Mouse (Mus musculus) lung, embryonic 14.5 days (tissue): Measurements from ENCODE around the gene Fbxo39. TPM values are rescaled to one million over a fixed set of nuclear protein-coding genes. Genes with fewer than 3 reads are reported as not detected.
"Not testable (repeated sequence)": the region's sequence is repeated elsewhere in the genome, so short reads cannot be mapped to it uniquely, and the experiment has no call there.

Experiments used
- ATAC-seq: fragments of 200-750 bp; cut with Nextera tagmentation; 2 replicates; pipeline ENCODE4 v1.8.0; 2017; ENCODE audit warnings: mild to moderate bottlenecking, moderate TSS enrichment, moderate library complexity; ENCODE audit not compliant: insufficient read depth
- DNase-seq: peaks from one replicate; pipeline ENCODE4 v3.0.0-alpha.2; 2015
- H3K27ac ChIP-seq: fragments of 300-500 bp; sonication (generic); 2 replicates; pipeline ENCODE4 v1.5.1; 2014; ENCODE audit warnings: low read depth, mild to moderate bottlenecking, moderate library complexity
- H3K27me3 ChIP-seq: fragments of 300-500 bp; sonication (generic); 2 replicates; pipeline ENCODE4 v1.6.1; 2014; ENCODE audit warnings: low read length, control low read depth; ENCODE audit not compliant: insufficient read depth
- H3K36me3 ChIP-seq: fragments of 300-500 bp; sonication (generic); 2 replicates; pipeline ENCODE4 v1.6.1; 2014; ENCODE audit warnings: control low read depth; ENCODE audit not compliant: insufficient read depth
- H3K4me1 ChIP-seq: fragments of 300-500 bp; sonication (generic); 2 replicates; pipeline ENCODE4 v1.6.1; 2014; ENCODE audit warnings: antibody characterized with exemption, control low read depth; ENCODE audit not compliant: insufficient read depth
- H3K4me2 ChIP-seq: fragments of 300-500 bp; sonication (generic); 2 replicates; pipeline ENCODE4 v1.6.1; 2014; ENCODE audit warnings: mild to moderate bottlenecking
- H3K4me3 ChIP-seq: fragments of 300-500 bp; sonication (generic); 2 replicates; pipeline ENCODE4 v1.5.1; 2014; ENCODE audit warnings: low read depth, low read length
- H3K9ac ChIP-seq: fragments of 300-500 bp; sonication (generic); 2 replicates; pipeline ENCODE4 v1.6.1; 2014
- H3K9me3 ChIP-seq: fragments of 300-500 bp; sonication (generic); 2 replicates; pipeline ENCODE4 v1.6.1; 2016; ENCODE audit warnings: low read depth, low read length, control low read depth
- CTCF ChIP-seq: IDR thresholded peaks from 2 replicates; pipeline ENCODE4 v1.5.1; 2016; ENCODE audit warnings: antibody characterized with exemption, low read depth
- WGBS: fragments of 180-500 bp; shearing (Covaris S2); extraction: QIAGEN DNeasy Blood & Tissue Kit; methylation state at CpG from one replicate; pipeline ENCODE4 v1.1.7; 2014; 5-methylcytosine and 5-hydroxymethylcytosine counted together
- polyA plus RNA-seq: library from polyadenylated mRNA; unstranded; fragments of >200 nt; fragmentation: Nextera tagmentation; extraction: Ambion mirVana; gene quantifications from 2 replicates; pipeline ENCODE4 v1.2.1, GENCODE M21; 2014

Fbxo39 gene
- polyA plus RNA-seq, 1 experiment from 2014 or later: not detected

GRCm38 (mm10) chr11:72338437-72338871 lies 24.2 kb downstream of the Fbxo39 start:
- Histone ChIP-seq H3K36me3 (no peaks in the 10 kb centered on the region), H3K4me2 (no peak overlapping the region), H3K9me3 (no peaks in the 10 kb centered on the region), H3K9ac (no peak overlapping the region), H3K27me3 (no peaks in the 10 kb centered on the region), H3K4me1 (no peaks in the 10 kb centered on the region), H3K27ac (0 out of 2 replicates have a peak overlapping the region, but pooled peaks have one; percentile 19), H3K4me3 (no peak overlapping the region)
- no peak for TF ChIP-seq CTCF
- WGBS: 39% methylated on average over 5 of the region's 5 CpGs
- peak; percentile 67 for DNase-seq
- peak; percentile 39 for ATAC-seq

GRCm38 (mm10) chr11:72339716-72340115 lies 25.5 kb downstream of the Fbxo39 start:
- no peak overlapping the region for H3K9ac ChIP-seq
- H3K27me3 ChIP-seq: no peaks in the 10 kb centered on the region
- no peaks in the 10 kb centered on the region for H3K36me3 ChIP-seq
- 80% methylated on average over 4 of the region's 4 CpGs for WGBS
- H3K4me1 ChIP-seq: no peaks in the 10 kb centered on the region
- no peak for ATAC-seq
- H3K4me2 ChIP-seq: no peak overlapping the region
- H3K9me3 ChIP-seq: no peaks in the 10 kb centered on the region
- no peak for TF ChIP-seq CTCF
- H3K4me3 ChIP-seq: no peak overlapping the region
- no peak overlapping the region for H3K27ac ChIP-seq
- no peak for DNase-seq

GRCm38 (mm10) chr11:72342549-72343237 lies 28.4 kb downstream of the Fbxo39 start:
- Histone ChIP-seq H3K27me3 (no peaks in the 10 kb centered on the region), H3K27ac (no peak overlapping the region), H3K36me3 (no peaks in the 10 kb centered on the region), H3K9me3 (no peaks in the 10 kb centered on the region), H3K4me2 (peak overlapping the region; percentile 25; the same call in 1 of the 2 replicates), H3K4me1 (no peaks in the 10 kb centered on the region), H3K9ac (no peak overlapping the region), H3K4me3 (no peak overlapping the region)
- ATAC-seq (peak; percentile 83), DNase-seq (peak; percentile 92)
- peak; percentile 85 for TF ChIP-seq CTCF
- 6% methylated on average over 7 of the region's 7 CpGs for WGBS

GRCm38 (mm10) chr11:72343238-72343625 lies 29.0 kb downstream of the Fbxo39 start:
- not testable (repeated sequence) for H3K27ac ChIP-seq, H3K27me3 ChIP-seq, H3K4me3 ChIP-seq, H3K9me3 ChIP-seq, H3K36me3 ChIP-seq, ATAC-seq, H3K9ac ChIP-seq, DNase-seq, H3K4me2 ChIP-seq, H3K4me1 ChIP-seq
- 68% methylated on average over 5 of the region's 5 CpGs for WGBS

- no peak overlapping the region for H3K4me2 ChIP-seq
- H3K4me3 ChIP-seq: no peak overlapping the region
- ATAC-seq: no peak
- WGBS: 19% methylated on average over 8 of the region's 8 CpGs
- H3K27me3 ChIP-seq: no peaks in the 10 kb centered on the region
- H3K9ac ChIP-seq: no peak overlapping the region
- no peaks in the 10 kb centered on the region for H3K36me3 ChIP-seq
- no peaks in the 10 kb centered on the region for H3K9me3 ChIP-seq
- peaks cover 5% of the 10 kb centered on the region; the same call in 1 of the 2 replicates for H3K4me1 ChIP-seq
- no peak overlapping the region for H3K27ac ChIP-seq
- peak; percentile 79 for TF ChIP-seq CTCF
- DNase-seq: peak; percentile 88
Observed at GRCm38 (mm10) chr11:72343904-72344303, 29.7 kb downstream of the Fbxo39 start.

- no peak for TF ChIP-seq CTCF
- H3K27ac ChIP-seq: no peak overlapping the region
- no peak for ATAC-seq
- H3K4me1 ChIP-seq: peaks cover 6% of the 10 kb centered on the region; the same call in 1 of the 2 replicates
- no peaks in the 10 kb centered on the region for H3K36me3 ChIP-seq
- no peak overlapping the region for H3K9ac ChIP-seq
- H3K27me3 ChIP-seq: no peaks in the 10 kb centered on the region
- H3K4me2 ChIP-seq: no peak overlapping the region
- no peaks in the 10 kb centered on the region for H3K9me3 ChIP-seq
- 86% methylated on average over 11 of the region's 11 CpGs for WGBS
- no peak for DNase-seq
- no peak overlapping the region for H3K4me3 ChIP-seq
Observed at GRCm38 (mm10) chr11:72344486-72344885, 30.2 kb downstream of the Fbxo39 start.

- no peaks in the 10 kb centered on the region for H3K36me3 ChIP-seq
- ATAC-seq (no peak; the same call in 1 of the 2 replicates), DNase-seq (peak; percentile 66)
- H3K4me3 ChIP-seq: no peak overlapping the region
- H3K4me1 ChIP-seq: peaks cover 6% of the 10 kb centered on the region; the same call in 1 of the 2 replicates
- no peak for TF ChIP-seq CTCF
- H3K4me2 ChIP-seq: no peak overlapping the region
- WGBS: 38% methylated on average over 10 of the region's 10 CpGs
- no peak overlapping the region for H3K9ac ChIP-seq
- no peaks in the 10 kb centered on the region for H3K9me3 ChIP-seq
- H3K27me3 ChIP-seq: no peaks in the 10 kb centered on the region
- peak overlapping the region; percentile 54 for H3K27ac ChIP-seq
Observed at GRCm38 (mm10) chr11:72348563-72348962, 34.3 kb downstream of the Fbxo39 start.
